Mouse (Mus musculus) T-helper 1 cell (primary cell): Measurements from ENCODE around the gene Defb42.

ENCODE experiments used
- in situ Hi-C: fragments of 300-600 bp; cut with MboI, MseI; formaldehyde crosslinking; loops from one replicate; pipeline ENCODE4 v1.15.1; 2025; ENCODE audit warnings: high pct_unique_total_duplicates

Defb42 gene

GRCm38 (mm10) chr14:63046691-63047090 lies at the start of gene Defb42:
Gene Defb42, plus strand, starts transcription at chr14:63046991.
- in situ Hi-C loops, result no loop called here

GRCm38 (mm10) chr14:62997777-62998176 lies 49.0 kb upstream of the Defb42 start, which contains the start of gene Defb47:
Gene Defb47, plus strand, starts transcription at chr14:62998077.
- in situ Hi-C loops, result no loop called here

- in situ Hi-C loops, result no loop called here
These were observed 47.8 kb upstream of the Defb42 start for GRCm38 (mm10) chr14:62998977-62999376.

GRCm38 (mm10) chr14:63002588-63002987 lies 44.2 kb upstream of the Defb42 start:
- in situ Hi-C loops, result no loop called here

- in situ Hi-C loops, result no loop called here
These were observed 35.3 kb upstream of the Defb42 start, which contains the start of gene Defb43 for GRCm38 (mm10) chr14:63011471-63011870. Gene Defb43, plus strand, starts transcription at chr14:63011771.

GRCm38 (mm10) chr14:63013082-63013481 lies 33.7 kb upstream of the Defb42 start:
- in situ Hi-C loops, result no loop called here

- in situ Hi-C loops, result no loop called here
These were observed 32.1 kb upstream of the Defb42 start for GRCm38 (mm10) chr14:63014667-63015066.

GRCm38 (mm10) chr14:63020524-63021156 lies 26.2 kb upstream of the Defb42 start:
- in situ Hi-C loops, result no loop called here

- in situ Hi-C loops, result no loop called here
These were observed 3.1 kb downstream of the Defb42 start, which contains the start of gene Defb30 for GRCm38 (mm10) chr14:63049910-63050370. Gene Defb30, minus strand, starts transcription at chr14:63049960.

GRCm38 (mm10) chr14:63050769-63051168 lies 4.0 kb downstream of the Defb42 start:
- in situ Hi-C loops, result no loop called here

GRCm38 (mm10) chr14:63054729-63055128 lies 7.9 kb downstream of the Defb42 start:
- in situ Hi-C loops, result no loop called here

- in situ Hi-C loops, result no loop called here
These were observed 13.6 kb downstream of the Defb42 start for GRCm38 (mm10) chr14:63060361-63060760.

GRCm38 (mm10) chr14:63062184-63062583 lies 15.4 kb downstream of the Defb42 start:
- in situ Hi-C loops, result no loop called here

GRCm38 (mm10) chr14:63065391-63065790 lies 18.6 kb downstream of the Defb42 start:
- in situ Hi-C loops, result loop anchor here (5.0 kb wide), 1 partner anchor 137 kb away; no protein-coding TSS in a partner anchor

GRCm38 (mm10) chr14:63066630-63067310 lies 20.0 kb downstream of the Defb42 start:
- in situ Hi-C loops, result loop anchor here (5.0 kb wide), 1 partner anchor 136 kb away; no protein-coding TSS in a partner anchor

- in situ Hi-C loops, result loop anchor here (5.0 kb wide), 1 partner anchor 135 kb away; no protein-coding TSS in a partner anchor
These were observed 20.9 kb downstream of the Defb42 start for GRCm38 (mm10) chr14:63067708-63068107.
